Mouse (Mus musculus) limb, embryonic 15.5 days (tissue): Measurements from ENCODE around the gene Gm5868. TPM values are rescaled to one million over a fixed set of nuclear protein-coding genes. Genes with fewer than 3 reads are reported as not detected.
"Not testable (repeated sequence)": the region's sequence is repeated elsewhere in the genome, so short reads cannot be mapped to it uniquely, and the experiment has no call there.

Experiments used
- ATAC-seq: fragments of 200-750 bp; cut with Nextera tagmentation; 2 replicates; pipeline ENCODE4 v1.8.0; 2017; ENCODE audit warnings: low read depth, moderate TSS enrichment; ENCODE audit not compliant: insufficient number of reproducible peaks, low FRiP score, low TSS enrichment
- H3K27ac ChIP-seq: fragments of 300-500 bp; sonication (generic); 2 replicates; pipeline ENCODE4 v1.5.1; 2015; ENCODE audit warnings: moderate library complexity, mild to moderate bottlenecking, inconsistent platforms
- H3K27me3 ChIP-seq: fragments of 300-500 bp; sonication (generic); 2 replicates; pipeline ENCODE4 v1.6.1; 2015; ENCODE audit warnings: inconsistent platforms
- H3K36me3 ChIP-seq: fragments of 300-500 bp; sonication (generic); 2 replicates; pipeline ENCODE4 v1.6.1; 2015; ENCODE audit warnings: inconsistent platforms
- H3K4me1 ChIP-seq: fragments of 300-500 bp; sonication (generic); 2 replicates; pipeline ENCODE4 v1.6.1; 2015; ENCODE audit warnings: inconsistent platforms
- H3K4me2 ChIP-seq: fragments of 300-500 bp; sonication (generic); 2 replicates; pipeline ENCODE4 v1.6.1; 2015; ENCODE audit warnings: mild to moderate bottlenecking, inconsistent platforms
- H3K4me3 ChIP-seq: fragments of 300-500 bp; sonication (generic); 2 replicates; pipeline ENCODE4 v1.5.1; 2015; ENCODE audit warnings: mild to moderate bottlenecking, inconsistent platforms
- H3K9ac ChIP-seq: fragments of 300-500 bp; sonication (generic); 2 replicates; pipeline ENCODE4 v1.6.1; 2015; ENCODE audit warnings: inconsistent platforms
- H3K9me3 ChIP-seq: fragments of 300-500 bp; sonication (generic); 2 replicates; pipeline ENCODE4 v1.6.1; 2016; ENCODE audit warnings: inconsistent platforms
- WGBS: fragments of 180-500 bp; shearing (Covaris S2); methylation state at CpG from one replicate; pipeline ENCODE4 v1.1.7; 2015; 5-methylcytosine and 5-hydroxymethylcytosine counted together
- polyA plus RNA-seq: library from polyadenylated mRNA; unstranded; fragments of >200 nt; fragmentation: Nextera tagmentation; extraction: Ambion mirVana; gene quantifications from 2 replicates; pipeline ENCODE4 v1.2.1, GENCODE M21; 2015

The Gm5868 gene
- polyA plus RNA-seq, 1 experiment from 2014 or later, result 0.27 TPM

DNA sequence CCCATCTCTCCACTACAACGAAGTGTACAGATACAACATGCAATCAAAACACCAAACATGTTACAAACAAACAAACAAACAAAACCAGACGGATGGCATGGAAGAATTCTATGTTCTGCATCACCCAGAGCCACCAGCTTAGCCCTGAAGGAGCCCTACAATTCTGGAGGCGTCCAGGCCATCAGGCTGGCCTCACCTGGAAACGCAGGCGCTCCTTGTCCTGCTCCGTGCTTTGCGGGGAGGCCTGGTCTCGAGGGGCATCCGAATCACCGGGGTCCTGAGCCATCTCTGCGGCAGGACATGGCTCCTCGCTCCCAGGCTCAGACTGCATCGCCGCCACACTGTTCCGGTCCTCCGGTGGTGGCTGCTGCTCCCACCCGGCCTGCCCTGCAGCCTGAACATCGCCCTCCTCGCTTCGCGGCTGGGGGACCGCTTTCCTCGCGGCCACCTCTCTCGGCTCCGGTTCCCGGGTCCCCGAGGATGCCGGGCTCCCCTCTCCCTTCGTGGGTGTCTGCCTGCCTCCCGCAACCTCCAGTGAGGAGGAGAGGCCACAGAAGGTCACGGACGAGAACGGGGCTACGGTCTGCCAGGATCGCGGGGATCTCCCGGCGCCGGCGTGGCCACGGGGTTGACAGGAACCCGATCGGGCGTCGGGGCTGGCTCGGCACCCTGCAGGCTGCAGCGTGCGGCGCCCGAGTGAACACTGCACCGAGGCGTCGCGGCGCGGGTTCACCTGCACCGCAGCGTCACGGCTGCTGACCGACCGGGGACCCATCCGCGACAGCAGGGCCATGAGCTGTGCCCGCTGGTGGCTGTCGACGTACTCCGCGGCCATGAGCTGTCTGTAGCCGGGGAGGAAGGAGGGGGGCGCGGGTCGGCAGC, 7.0 kb downstream of the Gm5868 start:
- peaks cover 13% of the 10 kb centered on the region for H3K27me3 ChIP-seq
- H3K36me3 ChIP-seq, H3K9me3 ChIP-seq, H3K4me1 ChIP-seq, H3K9ac ChIP-seq, H3K27ac ChIP-seq: not testable (repeated sequence)
- ATAC-seq, result 0 out of 2 replicates have a peak, but pooled peaks have one; percentile 52
- H3K4me2 ChIP-seq, result peak overlapping the region; percentile 70
- 3% methylated on average over 55 of the region's 73 CpGs for WGBS
- H3K4me3 ChIP-seq, result peak overlapping the region; percentile 40

DNA sequence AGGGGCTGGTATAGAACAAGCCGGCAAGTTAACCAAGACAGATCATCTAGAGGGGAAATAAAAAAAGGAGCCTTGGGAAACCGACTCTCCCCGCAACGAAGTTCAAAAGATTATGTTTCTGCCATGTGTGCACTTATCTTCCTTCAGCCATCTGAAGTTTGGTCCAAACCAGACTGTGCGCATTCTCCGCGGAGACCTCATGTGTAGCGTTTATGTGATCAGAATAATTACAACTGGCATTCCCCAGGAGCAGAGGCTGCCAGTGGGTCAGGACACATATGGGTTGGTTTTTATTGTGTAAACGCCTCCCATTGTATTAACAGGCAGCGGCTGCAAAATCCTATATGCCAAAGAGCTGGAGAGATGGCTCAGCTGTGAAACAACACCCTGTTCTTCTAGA, 7.8 kb downstream of the Gm5868 start:
- 0 out of 2 replicates have a peak overlapping the region, but pooled peaks have one; percentile 70 for H3K4me2 ChIP-seq
- not testable (repeated sequence) for H3K4me1 ChIP-seq, H3K4me3 ChIP-seq, H3K36me3 ChIP-seq, H3K27ac ChIP-seq, ATAC-seq, H3K9ac ChIP-seq, H3K9me3 ChIP-seq
- H3K27me3 ChIP-seq, result peaks cover 13% of the 10 kb centered on the region
- 34% methylated on average over 10 of the region's 10 CpGs for WGBS

DNA sequence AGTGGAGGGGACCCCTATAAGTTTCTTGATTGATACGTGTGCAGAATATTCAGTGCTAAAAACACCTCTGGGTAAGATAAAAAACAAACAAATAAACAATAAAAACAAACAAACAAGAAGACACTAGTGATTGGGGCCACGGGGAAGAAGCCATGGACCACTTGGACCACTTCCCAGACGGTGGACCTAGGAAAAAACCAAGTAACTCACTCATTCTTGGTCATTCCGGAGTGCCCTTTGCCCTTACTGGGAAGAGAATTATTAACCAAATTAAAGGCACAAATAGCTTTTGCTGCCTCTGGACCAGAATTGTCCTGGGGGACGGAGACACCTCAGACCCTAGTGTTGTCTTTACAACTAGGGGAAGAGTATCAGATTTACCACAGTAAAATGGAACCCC, 21.7 kb downstream of the Gm5868 start:
- WGBS, result 87% methylated on average over 5 of the region's 5 CpGs
- Histone ChIP-seq H3K36me3 (no peaks in the 10 kb centered on the region), H3K9me3 (0 out of 2 replicates have a peak, but pooled peaks cover 4% of the 10 kb centered on the region), H3K4me3 (no peak overlapping the region), H3K27me3 (no peaks in the 10 kb centered on the region), H3K9ac (no peak overlapping the region), H3K4me1 (peaks cover 5% of the 10 kb centered on the region), H3K27ac (no peak overlapping the region), H3K4me2 (no peak overlapping the region)
- ATAC-seq, result no peak

DNA sequence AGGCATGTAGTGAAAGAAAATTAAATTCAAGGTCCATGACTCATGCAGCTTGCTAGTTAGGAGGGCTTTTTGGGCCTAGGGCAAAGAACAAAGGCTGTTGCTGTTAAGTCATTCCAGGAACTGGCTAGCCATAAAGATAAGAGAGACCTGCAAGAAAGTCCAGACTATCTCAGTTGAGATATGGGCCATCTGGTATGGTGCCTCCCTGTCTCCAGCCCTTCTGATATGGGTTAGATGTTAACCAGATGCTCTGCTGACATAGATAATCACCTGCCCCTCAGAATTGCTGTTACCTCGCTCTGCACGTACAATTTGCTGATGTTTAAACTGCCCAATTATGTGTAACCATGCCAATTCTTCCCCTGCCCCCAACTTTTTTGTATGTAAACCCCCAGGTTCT, 24.2 kb downstream of the Gm5868 start:
- not testable (repeated sequence) for ATAC-seq
- 76% methylated on average over 2 of the region's 2 CpGs for WGBS

DNA sequence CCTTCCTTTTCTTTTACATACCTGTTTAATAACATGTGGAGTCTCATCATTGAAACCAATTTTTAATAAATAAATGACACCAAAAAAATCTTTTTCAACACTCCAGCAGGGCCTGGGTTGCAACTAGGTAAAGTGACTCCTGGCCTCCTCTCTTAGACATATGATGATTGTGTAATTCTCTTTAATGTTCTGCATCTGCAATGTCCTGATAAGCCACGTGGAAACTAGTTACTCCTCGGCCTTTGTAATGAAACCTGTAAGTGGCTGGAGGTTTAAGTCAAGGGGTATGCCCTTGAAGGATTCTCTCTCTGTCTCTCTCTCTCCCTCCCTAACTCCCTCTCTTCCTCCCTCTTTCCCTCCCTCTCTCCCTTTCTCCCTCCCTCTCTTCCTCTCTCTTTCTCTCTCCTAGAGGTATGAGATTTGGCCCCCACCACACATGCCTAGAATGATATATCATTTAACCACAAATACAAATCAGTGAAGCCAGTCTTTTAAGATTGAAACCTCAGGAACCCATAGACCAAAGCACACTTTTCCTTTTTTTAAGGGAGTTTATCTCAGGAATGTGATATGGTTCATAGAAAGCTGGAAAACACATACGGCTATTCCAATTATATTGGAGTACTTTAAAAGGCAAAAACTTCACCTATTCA, 26.2 kb downstream of the Gm5868 start:
- no peaks in the 10 kb centered on the region for H3K27me3 ChIP-seq
- H3K9me3 ChIP-seq, result no peaks in the 10 kb centered on the region
- H3K27ac ChIP-seq, result no peak overlapping the region
- peaks cover 11% of the 10 kb centered on the region for H3K4me1 ChIP-seq
- WGBS, result 70% methylated on average over 3 of the region's 3 CpGs
- no peak overlapping the region for H3K4me2 ChIP-seq
- H3K36me3 ChIP-seq, result 0 out of 2 replicates have a peak, but pooled peaks cover under 1% of the 10 kb centered on the region
- H3K9ac ChIP-seq, result no peak overlapping the region
- no peak overlapping the region for H3K4me3 ChIP-seq
- ATAC-seq, result no peak

More for the DNA sequence above, 24.2 kb downstream of the Gm5868 start:
- not testable (repeated sequence) for H3K4me3 ChIP-seq, H3K9ac ChIP-seq, H3K4me1 ChIP-seq, H3K4me2 ChIP-seq, H3K27me3 ChIP-seq, H3K27ac ChIP-seq, H3K9me3 ChIP-seq, H3K36me3 ChIP-seq

DNA sequence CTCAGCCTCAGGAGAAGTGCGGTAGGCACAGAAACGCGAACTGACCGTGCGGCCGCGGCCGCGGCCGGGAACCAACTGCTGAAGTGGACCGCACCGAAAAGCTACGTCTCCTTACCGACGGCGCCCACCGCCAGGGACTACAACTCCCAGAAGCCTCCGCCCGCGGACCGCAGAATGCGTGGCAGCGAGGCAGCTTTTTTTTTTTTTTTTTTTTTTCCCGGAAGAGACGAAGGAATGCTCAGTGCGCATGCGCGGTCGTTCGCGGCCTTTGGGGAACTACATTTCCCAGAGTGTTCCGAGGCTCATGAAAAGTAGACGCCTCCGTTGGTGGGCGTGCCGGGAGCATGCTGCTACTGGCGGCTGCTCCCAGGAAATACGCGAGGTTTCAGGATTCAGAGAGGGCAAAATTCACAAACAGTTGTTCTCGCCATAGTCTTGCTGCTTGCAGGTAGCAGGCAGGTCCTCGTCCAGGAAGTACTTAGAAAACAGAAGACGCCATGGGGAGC, 27.8 kb downstream of the Gm5868 start, which contains the start of gene Nfxl1:
Gene Nfxl1 (minus strand): TSS at position 141 of the 506 bp plus-strand sequence.
- under 1% methylated on average over 42 of the region's 42 CpGs for WGBS
- peak within 1 kb of the TSS; percentile 76 for H3K27ac ChIP-seq
- peaks cover 6% of the 10 kb centered on the region; the same call in 1 of the 2 replicates for H3K36me3 ChIP-seq
- peak within 1 kb of the TSS; percentile 95 for H3K4me3 ChIP-seq
- ATAC-seq, result peak; percentile 94
- H3K27me3 ChIP-seq, result no peaks in the 10 kb centered on the region
- peak within 1 kb of the TSS; percentile 87 for H3K9ac ChIP-seq
- no peaks in the 10 kb centered on the region for H3K9me3 ChIP-seq
- H3K4me2 ChIP-seq, result peak within 1 kb of the TSS; percentile 90
- peaks cover 11% of the 10 kb centered on the region for H3K4me1 ChIP-seq

DNA sequence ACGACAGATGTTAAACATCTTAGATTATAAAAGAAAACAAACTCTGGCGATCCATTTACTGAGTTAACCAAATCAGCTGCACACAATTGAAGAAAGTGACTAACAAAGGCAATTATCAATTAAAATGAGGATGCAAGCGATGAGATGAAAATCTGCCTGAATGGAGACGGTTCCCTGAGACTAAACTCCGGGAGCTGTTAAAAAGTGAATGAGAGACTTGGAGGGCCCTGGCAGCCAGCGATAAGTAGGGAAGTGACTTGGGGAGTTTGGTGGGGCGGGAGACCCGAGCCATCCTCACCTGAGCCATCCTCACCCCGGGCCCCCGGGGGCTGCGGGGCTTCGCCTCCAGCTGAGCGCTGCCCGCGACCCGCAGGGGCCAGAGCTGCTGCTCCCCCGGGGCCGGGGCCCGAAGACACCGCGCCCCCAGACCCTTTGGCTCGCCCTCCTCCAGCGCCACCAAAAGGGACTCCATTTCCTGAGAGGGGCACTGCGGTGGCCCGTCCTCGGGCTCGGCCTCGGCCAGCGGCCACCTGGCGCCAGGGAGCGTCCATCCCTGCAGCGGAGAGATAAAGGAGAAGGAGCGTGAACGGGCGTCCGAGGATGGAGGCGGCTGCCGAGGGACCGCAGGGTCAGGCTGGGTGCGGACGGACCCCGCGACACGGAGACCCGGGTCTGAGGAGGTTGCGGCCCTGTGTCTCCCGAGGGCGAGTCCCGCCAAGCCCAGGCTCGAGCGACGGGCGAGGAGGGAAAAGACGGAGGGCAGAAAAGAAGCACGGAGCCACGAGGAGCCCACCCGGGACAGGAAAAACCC, 28.4 kb downstream of the Gm5868 start:
- under 1% methylated on average over 57 of the region's 57 CpGs for WGBS
- no peaks in the 10 kb centered on the region for H3K9me3 ChIP-seq
- peak; percentile 73 for ATAC-seq
- H3K27me3 ChIP-seq, result no peaks in the 10 kb centered on the region
- H3K4me2 ChIP-seq, result peak overlapping the region; percentile 90
- H3K36me3 ChIP-seq, result peaks cover 6% of the 10 kb centered on the region; the same call in 1 of the 2 replicates
- peak overlapping the region; percentile 87 for H3K9ac ChIP-seq
- peak overlapping the region; percentile 76 for H3K27ac ChIP-seq
- H3K4me1 ChIP-seq, result peaks cover 6% of the 10 kb centered on the region; the same call in 1 of the 2 replicates
- peak overlapping the region; percentile 95 for H3K4me3 ChIP-seq

DNA sequence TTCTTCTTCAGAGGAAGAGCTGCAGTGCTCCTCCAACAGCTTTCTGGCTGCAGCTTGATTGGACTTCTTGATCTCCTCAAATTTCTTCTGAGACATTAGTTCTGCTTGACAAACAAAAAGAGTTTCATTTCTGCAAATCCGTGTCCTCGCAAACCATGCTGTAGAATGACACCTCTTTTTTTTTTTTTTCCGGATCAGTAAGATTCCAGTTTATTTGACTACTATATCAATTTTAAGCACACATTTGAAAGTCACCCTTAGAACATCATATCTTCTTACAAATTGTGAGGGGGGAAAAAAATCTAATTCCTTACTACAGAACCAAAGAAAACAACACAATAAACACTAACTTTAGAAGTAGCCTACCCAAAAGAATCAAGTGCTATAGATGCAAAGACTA, 31.1 kb downstream of the Gm5868 start:
- 77% methylated on average over 3 of the region's 3 CpGs for WGBS
- Histone ChIP-seq H3K9ac (no peak overlapping the region), H3K4me2 (no peak overlapping the region), H3K4me1 (peaks cover 6% of the 10 kb centered on the region; the same call in 1 of the 2 replicates), H3K4me3 (no peak overlapping the region), H3K36me3 (peaks cover 19% of the 10 kb centered on the region), H3K27ac (no peak overlapping the region), H3K9me3 (no peaks in the 10 kb centered on the region), H3K27me3 (no peaks in the 10 kb centered on the region)
- ATAC-seq, result no peak

DNA sequence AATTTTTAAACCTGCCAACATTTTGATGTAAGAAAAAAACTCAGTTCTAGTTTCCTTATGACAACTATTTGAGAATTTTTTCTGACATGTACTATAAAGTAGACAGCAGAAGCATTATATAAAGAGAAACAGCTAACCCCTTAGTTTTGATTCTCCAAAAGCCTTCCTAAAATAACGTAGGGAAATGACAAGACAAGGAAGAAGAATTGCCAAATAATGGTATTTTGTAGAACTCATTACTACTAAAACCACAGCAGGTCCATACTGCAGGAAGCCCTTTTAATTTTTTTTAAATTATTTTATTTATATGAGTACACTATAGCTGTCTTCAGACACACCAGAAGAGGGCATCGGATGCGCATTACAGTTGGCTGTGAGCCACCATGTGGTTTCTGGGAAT, 36.1 kb downstream of the Gm5868 start:
- WGBS, result 89% methylated on average over 3 of the region's 3 CpGs
- ATAC-seq, result no peak
- Histone ChIP-seq H3K27me3 (no peaks in the 10 kb centered on the region), H3K4me1 (no peaks in the 10 kb centered on the region), H3K4me2 (no peak overlapping the region), H3K27ac (no peak overlapping the region), H3K9ac (no peak overlapping the region), H3K36me3 (peaks cover 21% of the 10 kb centered on the region), H3K9me3 (no peaks in the 10 kb centered on the region), H3K4me3 (no peak overlapping the region)
